Mouse (Mus musculus) hindbrain, postnatal 0 days (tissue): ENCODE results near the gene Tmem126b. TPM values are rescaled to one million over a fixed set of nuclear protein-coding genes. Genes with fewer than 3 reads are reported as not detected.

Experiments used
- ATAC-seq: fragments of 200-750 bp; cut with Nextera tagmentation; 2 replicates; pipeline ENCODE4 v1.8.0; 2017; ENCODE audit warnings: mild to moderate bottlenecking, moderate TSS enrichment, moderate library complexity
- DNase-seq: peaks from one replicate; pipeline ENCODE4 v3.0.0-alpha.2; 2015; ENCODE audit warnings: low spot score
- H3K27ac ChIP-seq: fragments of 300-500 bp; sonication (generic); 2 replicates; pipeline ENCODE4 v1.5.1; 2014; ENCODE audit warnings: mild to moderate bottlenecking
- H3K27me3 ChIP-seq: fragments of 300-500 bp; sonication (generic); 2 replicates; pipeline ENCODE4 v1.6.1; 2014; ENCODE audit warnings: low read length, mixed read lengths; ENCODE audit not compliant: insufficient read depth
- H3K36me3 ChIP-seq: fragments of 300-500 bp; sonication (generic); 2 replicates; pipeline ENCODE4 v1.6.1; 2014; ENCODE audit warnings: low read length, mixed read lengths; ENCODE audit not compliant: insufficient read depth
- H3K4me1 ChIP-seq: fragments of 300-500 bp; sonication (generic); 2 replicates; pipeline ENCODE4 v1.6.1; 2014; ENCODE audit warnings: antibody characterized with exemption, low read length, mixed read lengths; ENCODE audit not compliant: insufficient read depth
- H3K4me2 ChIP-seq: fragments of 300-500 bp; sonication (generic); 2 replicates; pipeline ENCODE4 v1.6.1; 2014; ENCODE audit warnings: low read depth, mild to moderate bottlenecking, low read length, moderate library complexity, mixed read lengths
- H3K4me3 ChIP-seq: fragments of 300-500 bp; sonication (generic); 2 replicates; pipeline ENCODE4 v1.5.1; 2014; ENCODE audit warnings: low read length
- H3K9ac ChIP-seq: fragments of 300-500 bp; sonication (generic); replicated peaks from 2 replicates; pipeline ENCODE4 v1.6.1; 2014; ENCODE audit warnings: mild to moderate bottlenecking, low read length, moderate library complexity, mixed read lengths
- H3K9me3 ChIP-seq: fragments of 300-500 bp; sonication (generic); 2 replicates; pipeline ENCODE4 v1.6.1; 2016; ENCODE audit warnings: low read length, mixed read lengths
- CTCF ChIP-seq: IDR thresholded peaks from 2 replicates; pipeline ENCODE4 v1.5.1; 2016; ENCODE audit warnings: antibody characterized with exemption, control low read depth, low read depth
- WGBS: fragments of 180-500 bp; shearing (Covaris S2); extraction: QIAGEN DNeasy Blood & Tissue Kit; methylation state at CpG from one replicate; pipeline ENCODE4 v1.1.7; 2014; 5-methylcytosine and 5-hydroxymethylcytosine counted together
- polyA plus RNA-seq: library from polyadenylated mRNA; unstranded; fragments of >200 nt; fragmentation: Nextera tagmentation; extraction: Ambion mirVana; gene quantifications from 2 replicates; pipeline ENCODE4 v1.2.1, GENCODE M21; 2015
- total RNA-seq: library from RNA; depleted of rRNA; stranded (reverse); fragments of >200 nt; gene quantifications from 2 replicates; pipeline ENCODE4 v1.2.3, GENCODE M21; 2014

Gene Tmem126b
- total and polyA plus RNA-seq, 2 experiments from 2014 or later = 15.1 to 24.5 TPM

DNA sequence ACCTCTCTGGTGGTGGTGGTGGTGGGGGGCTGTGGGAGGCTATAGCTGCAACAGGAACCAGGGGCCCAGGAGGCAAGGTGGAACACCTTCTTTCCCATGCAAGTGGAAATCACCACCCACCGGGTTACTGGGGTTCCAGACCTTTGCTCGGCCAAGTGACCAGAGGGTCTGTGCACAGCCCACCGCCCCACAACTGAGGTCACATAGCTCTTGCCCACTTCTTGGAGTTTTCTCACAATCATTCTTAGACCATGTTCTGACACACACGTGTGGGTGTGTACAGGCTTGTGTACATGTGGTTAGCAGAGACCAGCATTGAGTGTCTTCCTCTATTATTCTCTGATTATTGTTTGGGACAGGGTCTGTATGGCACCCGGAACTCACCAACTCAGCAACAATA is 14.4 kb downstream of the Tmem126b start:
- Histone ChIP-seq H3K4me1 (no peaks in the 10 kb centered on the region), H3K36me3 (no peaks in the 10 kb centered on the region), H3K9ac (no peak overlapping the region), H3K4me3 (no peak overlapping the region), H3K27ac (no peak overlapping the region), H3K9me3 (no peaks in the 10 kb centered on the region), H3K4me2 (no peak overlapping the region), H3K27me3 (no peaks in the 10 kb centered on the region)
- 94% methylated on average over 5 of the region's 5 CpGs for WGBS
- ATAC-seq = no peak
- no peak for DNase-seq
- no peak for TF ChIP-seq CTCF

GRCm38 (mm10) chr7:90460930-90461329 is 14.9 kb downstream of the Tmem126b start:
- 0 out of 2 replicates have a peak, but pooled peaks have one; percentile 30 for TF ChIP-seq CTCF

DNA sequence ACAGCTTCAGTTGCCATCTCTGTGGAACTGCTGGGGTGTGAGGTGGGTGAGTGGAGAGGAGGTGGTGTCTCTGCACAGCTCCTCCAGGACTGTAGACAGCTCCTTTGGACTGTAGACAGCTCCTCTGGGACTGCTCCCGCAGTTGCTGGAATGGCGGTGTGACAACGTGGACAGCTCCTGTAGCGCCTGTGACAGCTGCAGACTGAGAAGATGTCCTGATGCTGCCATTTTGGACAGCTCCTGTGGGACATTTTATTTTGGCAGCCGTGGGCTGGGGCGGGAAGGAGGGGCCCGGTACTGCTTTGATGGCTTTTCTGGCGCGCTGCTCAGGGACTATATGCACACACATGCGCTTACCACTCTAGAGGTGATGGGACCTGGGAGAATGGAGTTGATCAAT is 15.5 kb downstream of the Tmem126b start:
- Histone ChIP-seq H3K4me3 (no peak overlapping the region), H3K9ac (no peak overlapping the region), H3K27me3 (no peaks in the 10 kb centered on the region), H3K9me3 (no peaks in the 10 kb centered on the region), H3K4me1 (no peaks in the 10 kb centered on the region), H3K27ac (no peak overlapping the region), H3K36me3 (no peaks in the 10 kb centered on the region), H3K4me2 (no peak overlapping the region)
- 54% methylated on average over 10 of the region's 10 CpGs for WGBS
- TF ChIP-seq CTCF = no peak
- ATAC-seq (no peak), DNase-seq (no peak)

More at GRCm38 (mm10) chr7:90460930-90461329, 14.9 kb downstream of the Tmem126b start:
- Histone ChIP-seq H3K4me3 (no peak overlapping the region), H3K27ac (no peak overlapping the region), H3K9ac (no peak overlapping the region), H3K4me1 (no peaks in the 10 kb centered on the region), H3K4me2 (no peak overlapping the region), H3K36me3 (no peaks in the 10 kb centered on the region), H3K9me3 (no peaks in the 10 kb centered on the region), H3K27me3 (no peaks in the 10 kb centered on the region)
- 20% methylated on average over 14 of the region's 14 CpGs for WGBS
- ATAC-seq (no peak), DNase-seq (no peak)

DNA sequence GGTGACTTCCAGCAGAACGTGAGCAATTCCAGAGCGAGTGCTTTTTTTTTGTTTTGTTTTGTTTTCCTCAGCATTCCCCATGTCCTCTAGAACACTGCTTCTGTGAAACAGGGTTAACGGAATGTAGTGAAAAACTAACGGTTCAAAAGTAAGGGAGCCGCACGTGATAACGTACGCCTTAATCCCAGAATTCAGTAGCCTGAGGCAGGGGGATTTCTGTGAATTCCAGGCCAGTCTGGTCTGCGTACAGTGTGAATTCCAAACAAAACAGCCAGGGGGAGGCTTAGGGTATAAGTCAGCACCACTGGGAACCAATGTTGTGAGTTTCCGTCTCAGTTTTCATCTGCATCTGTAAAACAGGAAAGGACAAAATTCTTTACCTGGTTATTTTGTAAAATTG is 18.3 kb downstream of the Tmem126b start:
- WGBS = 10% methylated on average over 10 of the region's 10 CpGs
- peak; percentile 39 for ATAC-seq

DNA sequence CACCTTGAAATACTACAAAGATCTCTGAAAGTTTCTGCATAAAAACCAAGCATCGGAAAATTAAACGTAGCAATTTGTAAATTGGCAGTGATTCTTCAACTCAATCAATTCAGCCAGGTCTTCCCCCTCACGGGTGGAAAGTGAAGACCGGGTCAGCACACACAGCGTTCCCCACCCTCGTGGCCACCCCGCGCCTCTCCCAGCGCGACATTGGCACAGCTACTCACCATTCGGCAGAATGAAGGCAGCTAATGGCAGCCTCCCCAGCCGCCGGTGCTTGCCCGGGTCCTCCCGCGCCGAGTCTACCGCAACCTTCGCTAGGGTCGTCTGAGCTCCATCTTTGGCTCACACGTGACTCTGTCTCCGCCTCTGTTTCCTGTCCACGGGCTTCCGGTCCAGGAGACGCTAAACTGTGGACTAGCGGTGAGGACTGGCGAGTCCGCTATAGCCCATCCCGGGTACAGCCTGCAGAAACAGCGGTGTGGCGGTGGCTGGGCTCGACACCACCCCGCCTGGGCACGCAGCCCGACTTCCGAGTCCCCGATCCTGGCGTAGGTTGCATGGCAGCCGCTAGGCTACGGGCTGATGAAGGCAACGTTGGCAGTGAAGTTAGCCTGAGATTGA is 18.8 kb downstream of the Tmem126b start, which contains the start of gene Tmem126a:
TSS of gene Tmem126a (minus strand) at position 385 of the 624 bp plus-strand sequence.
- Histone ChIP-seq H3K9me3 (no peaks in the 10 kb centered on the region), H3K36me3 (0 out of 2 replicates have a peak, but pooled peaks cover 12% of the 10 kb centered on the region), H3K27ac (peak within 1 kb of the TSS; percentile 94), H3K4me1 (no peaks in the 10 kb centered on the region), H3K4me3 (peak within 1 kb of the TSS; percentile 74), H3K4me2 (peak within 1 kb of the TSS; percentile 66), H3K9ac (peak within 1 kb of the TSS; percentile 66), H3K27me3 (no peaks in the 10 kb centered on the region)
- under 1% methylated on average over 41 of the region's 41 CpGs for WGBS
- peak; percentile 71 for TF ChIP-seq CTCF
- peak; percentile 99 for ATAC-seq
- DNase-seq = peak; percentile 94

More for the DNA sequence above, 18.3 kb downstream of the Tmem126b start:
- Histone ChIP-seq H3K4me3 (peak overlapping the region; percentile 74), H3K36me3 (0 out of 2 replicates have a peak, but pooled peaks cover 9% of the 10 kb centered on the region), H3K4me2 (peak overlapping the region; percentile 66), H3K27me3 (no peaks in the 10 kb centered on the region), H3K4me1 (no peaks in the 10 kb centered on the region), H3K9ac (peak overlapping the region; percentile 66), H3K9me3 (no peaks in the 10 kb centered on the region), H3K27ac (peak overlapping the region; percentile 94)
- DNase-seq = peak; percentile 65
- peak; percentile 39 for TF ChIP-seq CTCF

GRCm38 (mm10) chr7:90456149-90456844 is 19.5 kb downstream of the Tmem126b start:
- WGBS = 26% methylated on average over 7 of the region's 7 CpGs
- DNase-seq = no peak
- ATAC-seq = no peak

GRCm38 (mm10) chr7:90444206-90444605 is 31.6 kb downstream of the Tmem126b start:
- H3K36me3 ChIP-seq = no peaks in the 10 kb centered on the region; the same call in 1 of the 2 replicates
- ATAC-seq (no peak), DNase-seq (no peak)
- no peak for TF ChIP-seq CTCF
- no peaks in the 10 kb centered on the region for H3K9me3 ChIP-seq
- H3K27ac ChIP-seq = peak overlapping the region; percentile 99
- peak overlapping the region; percentile 80 for H3K4me2 ChIP-seq
- peak overlapping the region; percentile 98 for H3K9ac ChIP-seq
- peak overlapping the region; percentile 90 for H3K4me3 ChIP-seq
- H3K27me3 ChIP-seq = no peaks in the 10 kb centered on the region
- 0% methylated on average over 6 of the region's 6 CpGs for WGBS
- no peaks in the 10 kb centered on the region for H3K4me1 ChIP-seq

More at GRCm38 (mm10) chr7:90456149-90456844, 19.5 kb downstream of the Tmem126b start:
- Histone ChIP-seq H3K9ac (peak overlapping the region; percentile 66), H3K4me1 (no peaks in the 10 kb centered on the region), H3K9me3 (no peaks in the 10 kb centered on the region), H3K36me3 (0 out of 2 replicates have a peak, but pooled peaks cover 14% of the 10 kb centered on the region), H3K27me3 (no peaks in the 10 kb centered on the region), H3K4me3 (peak overlapping the region; percentile 74), H3K4me2 (peak overlapping the region; percentile 66), H3K27ac (peak overlapping the region; percentile 94)
- no peak for TF ChIP-seq CTCF
